Mouse (Mus musculus) kidney, postnatal 25 days (tissue): ENCODE data around the gene Tomm40l.

Source experiments
- DNase-seq, 2 experiments: peaks; one replicate each; pipeline ENCODE4 v3.0.0; 2021; ENCODE audit warnings: mixed read lengths in 2 of 2

Tomm40l gene

GRCm38 (mm10) chr1:171222238-171223155 is at the start of gene Tomm40l:
Gene Tomm40l (minus strand): TSS chr1:171222514.
- peak; percentile 94 to 99 for DNase-seq

GRCm38 (mm10) chr1:171272086-171272485 is 49.8 kb upstream of the Tomm40l start:
- DNase-seq, result no peak

- peak in 1 of 2 experiments; percentile 28 for DNase-seq
These were observed 49.3 kb upstream of the Tomm40l start for GRCm38 (mm10) chr1:171271622-171272021.

DNA sequence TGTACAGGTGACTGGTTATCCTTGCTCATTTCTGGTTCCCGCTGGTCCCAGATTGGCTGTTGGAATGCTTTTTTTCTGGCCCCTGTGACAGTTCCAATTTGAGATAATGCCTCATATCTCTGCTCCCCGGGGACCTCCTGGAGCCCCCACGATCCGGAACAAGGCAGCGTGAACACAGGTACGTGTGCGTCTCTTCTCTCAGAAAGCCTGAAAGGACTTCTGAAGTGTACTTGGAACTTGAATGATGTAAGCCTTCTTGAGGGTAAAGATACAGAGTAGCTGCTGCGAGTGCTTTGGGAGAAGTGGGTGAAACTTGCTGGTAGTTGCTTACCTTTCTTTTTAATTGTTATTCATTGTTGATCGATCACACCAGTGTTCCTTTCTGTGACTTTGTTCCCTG is 48.9 kb upstream of the Tomm40l start:
- peak in 1 of 2 experiments; percentile 32 for DNase-seq

DNA sequence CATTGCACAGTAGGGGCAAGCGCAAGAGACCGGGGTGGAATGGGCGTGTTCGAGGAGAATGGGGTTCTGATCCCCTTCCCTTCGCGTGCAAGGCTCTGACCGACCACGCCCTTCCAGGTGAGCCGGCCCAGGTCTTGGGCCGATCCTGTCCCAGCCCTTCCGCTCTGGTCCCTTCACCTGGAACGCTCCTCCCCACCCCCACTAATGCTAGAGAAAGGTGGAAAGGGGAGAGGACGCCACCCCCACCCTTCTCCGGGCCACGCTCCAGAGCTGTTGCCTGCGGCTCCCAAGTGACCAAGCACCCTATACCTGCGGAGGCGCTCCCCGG is 48.2 kb upstream of the Tomm40l start:
- DNase-seq, result peak; percentile 77 to 91

DNA sequence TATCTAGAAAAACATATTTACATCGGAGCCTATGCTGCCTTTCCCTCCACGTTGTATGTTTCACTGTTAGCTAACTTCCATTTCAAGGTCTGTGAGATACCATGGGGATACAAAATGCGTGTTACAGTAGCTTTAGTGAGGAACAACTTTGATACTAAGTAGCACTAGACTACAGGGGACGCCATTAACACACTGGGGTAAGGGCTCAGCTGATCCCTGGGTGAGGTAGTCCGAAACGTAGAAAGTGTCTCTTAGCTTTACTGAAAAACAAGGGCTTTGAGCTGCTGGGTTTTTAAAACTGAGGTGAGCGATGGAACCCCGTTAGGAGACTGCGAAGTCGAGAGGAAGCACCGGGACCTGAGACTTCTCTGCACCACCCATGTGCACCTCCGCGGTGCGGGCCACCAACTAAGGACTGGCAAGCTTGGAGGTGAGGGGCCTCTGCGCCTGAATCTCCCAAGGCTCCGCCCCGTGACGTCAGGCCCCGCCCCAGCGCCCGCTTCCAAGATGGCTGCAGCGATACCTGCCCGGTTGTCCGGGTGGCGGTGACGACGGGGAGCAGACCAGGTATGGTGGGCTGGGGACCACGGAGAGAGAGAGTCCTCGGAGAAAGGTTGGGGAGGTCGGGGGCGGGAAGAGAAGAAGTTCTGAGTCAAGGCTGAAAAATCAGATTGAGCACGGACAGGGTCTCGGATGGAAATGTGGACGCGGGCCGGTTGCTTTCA is 47.7 kb upstream of the Tomm40l start, which contains the start of gene B4galt3:
B4galt3 (plus strand) TSS at position 481 of the 725 bp plus-strand sequence.
- peak; percentile 97 to 98 for DNase-seq

DNA sequence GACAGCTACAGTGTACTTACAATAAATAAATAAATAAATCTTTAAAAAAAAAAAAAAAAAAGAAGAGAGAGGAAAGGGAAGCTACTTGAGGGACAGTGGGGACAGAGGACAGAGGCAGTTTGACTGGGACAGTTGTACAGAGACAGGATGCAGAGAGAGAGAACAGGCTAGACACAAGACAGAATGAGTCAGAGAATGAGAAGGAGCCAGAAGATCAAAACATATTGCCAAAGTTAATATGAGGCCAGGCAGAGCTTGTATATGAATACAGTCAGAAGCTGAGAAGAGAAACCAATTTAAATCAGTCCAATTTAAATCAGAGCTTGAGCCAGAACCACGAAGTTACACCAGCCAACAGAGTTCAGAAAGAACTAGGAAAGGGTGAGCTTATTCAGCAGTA is 46.0 kb upstream of the Tomm40l start:
- DNase-seq, result no peak

DNA sequence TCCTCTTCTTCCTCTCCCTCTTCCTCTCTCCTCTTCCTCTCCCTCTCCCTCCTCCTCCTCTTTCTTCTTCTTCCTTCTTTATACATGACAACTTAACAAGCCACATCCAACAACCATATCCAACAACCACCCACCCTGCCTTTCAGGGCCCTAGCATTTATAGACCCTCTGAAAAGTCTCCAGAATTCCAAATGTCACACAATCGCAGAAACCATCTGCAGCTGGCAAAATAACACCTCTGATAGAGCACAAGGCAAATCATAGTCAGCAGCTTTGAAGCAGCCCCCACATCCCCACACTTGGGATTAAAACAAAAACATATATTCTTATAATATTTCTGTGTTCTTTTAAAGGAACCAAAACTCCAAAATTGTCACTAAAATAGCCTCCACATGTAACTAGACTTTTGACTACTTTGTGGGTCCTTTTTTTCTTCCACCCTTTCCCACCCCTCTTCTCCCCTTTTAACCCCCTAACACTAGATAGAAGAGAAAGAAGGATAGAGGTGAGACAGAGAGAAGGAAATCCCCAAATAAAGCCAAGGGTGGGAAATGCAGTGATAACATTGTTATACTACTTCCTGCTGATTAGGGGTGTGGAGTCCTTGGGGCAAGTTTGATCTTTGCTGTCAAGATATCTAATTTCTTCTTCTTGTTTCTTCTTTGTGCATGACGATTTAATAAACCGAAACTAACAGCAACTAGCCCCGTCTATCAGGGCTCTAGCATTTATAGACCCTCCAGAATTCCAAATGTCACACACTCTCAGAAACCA is 43.8 kb upstream of the Tomm40l start:
- no peak for DNase-seq

DNA sequence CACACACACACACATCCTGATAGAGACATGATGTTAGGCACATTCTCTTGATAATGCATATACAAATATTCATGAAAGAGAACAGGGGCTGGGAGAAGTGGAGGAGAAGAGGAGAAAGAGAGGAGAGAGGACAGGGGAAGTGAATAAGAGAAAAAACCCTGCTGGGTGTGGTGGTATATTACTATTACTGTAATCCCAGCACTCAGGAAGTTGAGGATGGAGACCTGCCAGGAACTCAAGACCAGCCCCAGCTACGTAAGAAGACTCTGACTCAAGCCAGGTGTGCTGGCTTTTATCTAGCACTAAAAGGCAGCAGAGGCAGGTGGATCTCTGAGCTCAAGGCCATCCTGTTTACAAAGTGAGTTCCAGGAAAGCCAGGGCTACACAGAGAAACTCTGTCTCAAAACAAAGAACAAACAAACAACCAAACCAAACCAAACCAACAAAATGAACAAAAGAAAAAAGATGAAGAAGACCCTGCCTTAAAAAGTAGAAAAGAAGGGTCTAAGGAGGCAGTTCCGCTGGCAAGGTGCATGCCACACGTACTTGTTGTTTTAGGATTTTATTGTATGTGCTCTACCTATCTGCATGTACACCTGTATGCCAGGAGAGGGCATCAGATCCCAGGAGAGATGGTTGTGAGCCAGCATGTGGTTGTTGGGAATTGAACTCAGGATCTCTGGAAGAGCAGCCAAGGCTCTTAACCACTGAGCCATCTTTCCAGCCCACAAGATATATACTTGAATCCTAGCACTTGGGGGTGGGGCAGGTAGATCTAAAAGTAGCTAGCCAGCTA is 41.5 kb upstream of the Tomm40l start:
- DNase-seq, result peak in 1 of 2 experiments; percentile 40

GRCm38 (mm10) chr1:171263185-171263611 is 40.9 kb upstream of the Tomm40l start:
- DNase-seq, result peak; percentile 61 to 64

DNA sequence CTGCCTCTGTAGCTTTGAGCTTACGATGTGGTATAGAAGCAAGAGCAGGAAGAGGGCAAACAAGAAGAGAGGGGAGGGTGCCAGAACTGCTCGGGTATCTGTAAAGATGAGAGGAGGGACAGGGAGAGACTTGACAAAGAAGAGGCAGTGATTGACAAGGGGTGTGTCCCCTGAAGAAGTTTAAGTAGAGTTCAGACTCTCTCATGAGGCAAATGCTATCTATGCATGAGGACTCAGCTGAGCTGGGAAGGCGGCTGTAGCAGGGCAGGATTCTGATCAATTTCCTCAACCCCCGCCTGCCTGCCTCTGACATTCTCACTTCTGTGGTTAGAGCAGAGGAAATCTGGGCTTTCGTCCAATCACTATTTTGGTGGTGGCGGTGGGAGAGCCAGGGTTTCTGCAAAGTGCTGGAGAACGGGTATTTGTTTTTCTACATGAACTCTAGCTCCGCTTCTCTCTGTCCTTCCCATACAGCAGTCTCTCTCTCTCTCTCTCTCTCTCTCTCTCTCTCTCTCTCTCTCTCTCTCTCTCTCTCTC is 40.3 kb upstream of the Tomm40l start:
- DNase-seq, result peak; percentile 77 to 82

DNA sequence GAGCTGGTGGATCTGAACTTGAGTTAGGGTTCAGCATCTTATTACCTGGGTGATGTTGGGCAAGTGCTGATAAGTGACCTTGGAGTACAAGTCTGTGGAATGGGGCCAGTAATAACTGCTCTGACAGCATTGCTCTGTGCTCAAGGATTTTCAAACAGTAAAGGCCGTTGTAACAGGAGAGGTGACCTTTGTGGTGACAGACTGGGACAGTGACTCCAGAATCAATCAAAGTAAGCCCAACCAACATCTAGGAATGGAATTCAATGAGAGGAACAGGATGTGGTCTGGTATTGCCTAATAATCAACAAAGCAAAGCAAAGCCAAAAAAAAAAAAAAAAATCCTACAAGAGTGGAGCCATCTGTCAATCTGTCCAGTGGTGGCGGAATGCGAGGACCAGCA is 38.0 kb upstream of the Tomm40l start:
- DNase-seq, result no peak

GRCm38 (mm10) chr1:171258921-171259320 is 36.6 kb upstream of the Tomm40l start:
- no peak for DNase-seq

DNA sequence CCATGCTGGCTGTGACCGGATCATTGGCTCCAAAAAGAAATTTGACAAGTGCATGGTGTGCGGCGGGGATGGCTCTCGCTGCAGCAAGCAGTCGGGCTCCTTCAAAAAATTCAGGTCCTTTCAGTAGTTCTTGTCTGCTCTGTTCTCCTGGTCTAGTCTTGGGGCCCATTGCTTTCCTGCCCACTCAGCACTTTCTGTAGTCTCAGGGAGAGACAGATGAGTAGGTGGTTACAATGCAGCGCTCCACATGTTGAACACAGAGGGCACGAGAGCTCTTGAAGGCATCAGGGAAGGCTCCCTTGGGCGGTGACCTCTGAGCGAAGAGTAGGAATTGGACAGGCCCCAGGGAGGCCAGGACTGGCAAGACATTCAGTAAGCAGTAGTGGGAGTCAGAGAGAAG is 35.5 kb upstream of the Tomm40l start:
- no peak for DNase-seq

GRCm38 (mm10) chr1:171256937-171257548 is 34.7 kb upstream of the Tomm40l start:
- DNase-seq, result peak in 1 of 2 experiments; percentile 82

- DNase-seq, result peak; percentile 66 to 84
These were observed 33.9 kb upstream of the Tomm40l start for GRCm38 (mm10) chr1:171256095-171256818.

DNA sequence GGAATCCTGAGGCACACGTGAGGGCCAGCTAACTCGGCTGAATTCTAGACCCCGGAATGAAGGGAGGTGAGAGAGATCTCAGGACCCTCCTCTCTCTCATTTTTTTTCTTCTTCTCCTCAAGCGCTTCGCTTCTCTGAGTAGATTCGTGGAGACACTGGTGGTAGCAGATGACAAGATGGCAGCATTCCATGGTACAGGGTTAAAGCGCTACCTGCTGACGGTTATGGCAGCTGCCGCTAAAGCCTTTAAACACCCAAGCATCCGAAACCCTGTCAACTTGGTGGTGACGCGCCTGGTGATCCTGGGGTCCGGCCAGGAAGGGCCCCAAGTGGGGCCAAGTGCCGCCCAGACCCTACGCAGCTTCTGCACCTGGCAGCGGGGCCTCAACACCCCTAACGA is 30.1 kb upstream of the Tomm40l start:
- DNase-seq, result no peak

DNA sequence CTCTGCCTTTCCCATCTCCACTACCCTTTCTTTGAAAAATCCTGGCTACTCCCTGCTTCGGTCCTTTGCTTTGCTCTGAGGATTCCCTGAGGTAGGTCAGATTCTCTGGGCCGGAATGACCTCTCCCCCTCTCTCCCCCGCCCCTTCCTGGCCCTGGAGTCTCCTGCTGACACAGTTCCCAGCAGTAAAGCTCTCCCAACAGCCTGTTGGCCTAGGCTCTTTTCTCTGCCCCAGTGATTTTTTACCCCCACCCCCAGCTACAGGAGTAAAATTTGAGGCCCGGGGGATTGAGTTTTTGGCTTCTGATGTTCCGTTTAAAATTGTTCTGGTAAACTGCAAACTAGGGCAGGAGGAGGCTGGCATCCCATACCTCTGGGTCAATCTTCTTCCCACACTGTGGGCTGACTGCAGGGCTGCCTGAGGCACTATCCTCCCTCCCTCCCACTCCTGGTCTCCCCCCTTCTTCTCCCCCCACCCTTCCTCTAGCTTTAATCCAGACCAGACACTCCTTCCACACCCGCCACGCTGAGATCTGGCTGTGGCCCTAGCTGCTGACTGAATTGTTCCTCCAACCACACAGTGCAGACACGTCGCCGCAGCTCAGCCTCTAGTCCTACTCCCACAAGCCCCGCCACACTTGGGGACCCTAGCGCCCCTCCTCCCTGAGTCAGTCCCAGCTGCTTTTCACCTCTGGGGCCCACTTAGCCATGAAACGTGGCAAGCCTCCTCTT is 29.4 kb upstream of the Tomm40l start:
- DNase-seq, result peak; percentile 65 to 72

DNA sequence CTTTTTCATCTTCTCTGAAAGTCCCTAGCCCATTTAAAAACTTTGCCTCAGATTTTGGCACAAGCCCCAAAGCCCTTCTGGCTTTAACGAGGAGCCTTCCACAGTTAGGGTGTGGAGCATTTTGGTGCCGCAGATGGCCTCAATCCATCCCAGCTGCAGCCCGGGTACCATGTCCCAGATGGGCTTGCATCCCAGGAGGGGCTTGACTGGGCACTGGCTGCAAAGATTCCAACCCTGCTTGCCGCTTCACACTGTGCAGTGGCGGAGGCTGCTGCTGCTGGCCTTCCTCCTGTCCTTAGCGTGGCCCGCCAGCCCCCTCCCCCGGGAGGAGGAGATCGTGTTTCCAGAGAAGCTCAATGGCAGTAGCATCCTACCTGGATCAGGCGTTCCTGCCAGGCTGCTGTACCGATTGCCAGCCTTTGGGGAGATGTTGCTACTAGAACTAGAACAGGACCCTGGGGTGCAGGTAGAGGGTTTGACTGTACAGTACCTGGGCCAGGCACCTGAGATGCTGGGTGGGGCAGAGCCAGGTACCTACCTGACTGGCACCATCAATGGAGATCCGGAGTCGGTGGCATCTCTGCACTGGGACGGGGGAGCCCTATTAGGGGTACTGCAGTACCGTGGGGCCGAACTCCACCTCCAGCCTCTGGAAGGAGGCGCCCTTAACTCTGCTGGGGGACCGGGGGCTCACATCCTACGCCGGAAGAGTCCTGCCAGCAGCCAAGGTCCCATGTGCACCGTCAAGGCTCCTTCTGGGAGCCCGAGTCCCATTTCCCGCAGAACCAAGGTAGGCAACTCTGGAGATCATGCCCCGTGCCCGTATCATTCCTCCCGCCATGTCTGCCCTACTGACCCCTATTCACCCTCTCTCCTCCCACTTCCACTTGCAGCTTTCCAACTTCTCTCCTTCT is 28.6 kb upstream of the Tomm40l start, which contains the start of gene Ndufs2:
Ndufs2 (minus strand) TSS at position 709 of the 914 bp plus-strand sequence.
- no peak for DNase-seq
